Mouse (Mus musculus): Measurements from ENCODE around the gene Maml2. TPM values are rescaled to one million over a fixed set of nuclear protein-coding genes. Genes with fewer than 3 reads are reported as not detected.

Gene Maml2
- total RNA-seq, 2 experiments from 2014 or later, result 0.26 to 2.3 TPM

DNA sequence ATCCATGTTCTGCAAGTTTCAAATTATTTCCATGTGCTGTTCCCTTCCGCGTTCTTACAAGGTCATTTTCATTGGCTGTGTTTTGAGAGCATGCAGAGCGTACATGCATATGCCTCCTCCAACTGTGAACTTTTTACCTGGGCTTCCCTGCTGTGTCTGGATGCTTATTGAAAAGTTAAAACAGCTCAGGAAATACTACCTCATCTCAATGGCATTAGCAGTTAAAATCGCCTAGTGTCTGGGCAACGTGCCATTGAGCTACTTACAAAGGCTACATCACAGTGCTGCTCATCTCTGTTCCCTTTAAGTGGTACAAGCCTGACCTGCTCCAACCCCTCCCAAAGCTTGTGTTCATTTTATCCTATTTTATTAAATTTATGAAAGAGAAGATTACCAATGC lies 347.4 kb downstream of the Maml2 start:
- no peak for ATAC-seq (replicated peaks; ENCODE audit: poor library complexity, severe bottlenecking)

DNA sequence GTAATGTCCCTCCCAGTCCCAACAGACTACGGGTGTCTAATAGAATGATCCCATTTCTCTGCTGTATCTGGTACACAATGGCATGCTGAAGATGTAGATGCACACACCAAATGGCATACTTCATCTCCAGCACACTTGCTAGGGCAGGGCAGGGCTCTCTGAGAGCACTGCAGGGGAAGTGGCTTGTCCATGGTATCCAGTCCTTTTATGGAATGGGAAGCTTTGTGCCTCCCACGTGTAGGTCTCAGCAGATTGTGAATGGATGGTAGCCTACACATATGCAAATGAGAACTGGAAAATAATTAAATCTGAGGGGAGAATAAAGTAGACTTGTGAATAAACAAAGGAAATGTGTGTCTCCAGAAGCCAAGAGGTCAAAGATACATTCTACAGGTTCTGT lies 353.3 kb downstream of the Maml2 start:
- ATAC-seq (replicated peaks; ENCODE audit: poor library complexity, severe bottlenecking), result no peak

DNA sequence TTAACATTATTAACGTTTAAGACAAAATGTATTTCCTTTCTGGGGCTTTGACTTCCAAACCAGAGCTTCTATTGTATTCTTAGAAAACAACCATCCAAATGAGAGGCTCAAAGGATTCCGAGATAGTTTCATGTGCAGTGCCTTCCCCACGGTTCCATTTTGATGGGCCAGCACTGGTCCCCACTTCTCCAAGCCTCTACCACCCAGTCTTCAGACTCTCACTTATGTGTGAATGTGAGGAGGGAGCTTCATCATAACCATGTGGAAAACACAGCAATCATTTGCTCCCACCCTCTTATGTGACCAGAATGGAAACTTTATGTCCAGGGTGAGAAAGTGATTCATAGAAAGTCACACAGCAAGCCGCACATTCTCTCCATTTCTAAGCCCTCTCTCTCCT lies 354.1 kb downstream of the Maml2 start:
- no peak for ATAC-seq (replicated peaks; ENCODE audit: poor library complexity, severe bottlenecking)

DNA sequence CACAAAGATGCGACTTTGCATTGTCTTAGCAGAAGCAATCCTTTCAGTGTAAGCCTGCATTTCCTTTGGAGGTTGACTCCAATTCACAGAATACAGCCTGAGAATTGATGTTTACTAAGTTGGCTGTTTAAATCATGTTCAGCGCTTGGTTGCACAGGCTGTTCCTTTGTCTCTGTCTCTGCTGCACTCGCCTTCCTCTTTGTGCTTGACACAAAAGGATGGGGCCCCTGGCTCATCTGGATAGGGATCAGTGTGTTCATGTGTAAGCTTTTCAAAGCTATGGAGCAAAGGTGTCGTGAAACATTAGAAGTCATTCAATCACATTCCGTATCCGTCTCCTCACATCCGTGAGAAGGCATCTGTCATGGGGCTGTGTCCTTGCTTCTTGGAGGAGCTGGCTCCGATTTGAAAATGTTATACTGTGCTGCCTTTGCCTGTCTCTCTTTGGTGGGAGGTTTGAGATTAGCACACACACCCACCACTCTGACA lies 354.7 kb downstream of the Maml2 start:
- ATAC-seq (replicated peaks; ENCODE audit: poor library complexity, severe bottlenecking), result no peak

DNA sequence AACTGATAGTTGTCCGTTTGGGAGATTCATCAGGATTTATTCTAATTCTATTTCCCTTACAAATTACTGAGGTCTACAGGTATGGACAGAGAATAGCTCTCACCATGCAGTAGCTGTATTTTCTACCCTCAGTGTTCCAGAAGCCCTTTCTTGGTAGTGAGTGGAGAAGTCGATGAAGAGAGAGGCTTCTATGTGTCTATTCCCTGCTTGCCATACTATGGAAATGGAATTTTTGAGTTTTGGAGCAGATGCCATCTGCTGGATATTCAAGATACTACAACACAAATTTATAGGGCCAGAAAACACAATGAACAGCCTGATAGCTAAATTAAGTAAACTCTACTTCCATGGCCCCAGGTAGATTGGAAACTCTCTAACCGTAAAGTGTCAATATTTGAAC lies 355.2 kb downstream of the Maml2 start:
- peak; percentile 46 for ATAC-seq (replicated peaks; ENCODE audit: poor library complexity, severe bottlenecking)

DNA sequence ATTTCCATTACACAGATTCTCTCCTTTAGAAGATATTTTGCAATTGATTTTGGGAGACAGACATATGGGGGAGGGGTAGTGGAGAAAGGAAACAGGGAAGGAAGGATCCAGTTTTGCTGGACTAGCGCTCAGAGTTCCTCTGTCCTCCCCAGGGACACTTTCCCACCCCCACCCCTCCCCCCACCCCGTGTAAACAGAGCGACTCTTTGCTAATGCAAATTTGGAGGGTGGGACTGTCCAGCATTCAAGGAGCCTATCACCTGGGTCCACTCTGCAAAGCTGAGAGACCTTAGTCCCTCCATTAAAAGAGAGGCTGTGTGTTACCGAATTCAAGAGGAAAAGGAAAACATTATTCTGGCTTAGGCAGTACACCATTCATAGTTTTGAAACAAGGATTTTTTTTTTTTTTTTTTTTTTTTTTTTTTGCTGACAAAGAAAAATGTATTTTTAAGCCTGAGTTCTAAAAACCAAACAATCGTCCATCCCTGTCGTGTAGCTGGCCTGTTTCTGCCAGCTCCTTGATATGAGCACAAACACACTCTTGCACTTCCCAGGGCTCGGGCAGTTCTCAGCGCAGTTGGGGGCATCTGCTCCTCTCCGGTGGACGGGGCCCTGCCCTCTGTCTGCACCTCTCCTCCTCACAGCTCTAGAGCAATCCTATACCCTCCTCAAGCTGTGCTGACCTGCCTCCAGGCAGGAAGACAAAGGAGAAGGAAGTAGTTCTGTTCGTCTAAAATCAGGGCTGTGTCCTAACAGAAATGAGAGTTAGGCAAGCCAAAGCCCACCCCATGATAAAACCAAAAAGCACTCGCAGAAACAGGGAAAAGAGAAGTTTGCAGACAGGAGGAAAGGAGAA lies 364.2 kb downstream of the Maml2 start:
- ATAC-seq (replicated peaks; ENCODE audit: poor library complexity, severe bottlenecking), result peak; percentile 95

DNA sequence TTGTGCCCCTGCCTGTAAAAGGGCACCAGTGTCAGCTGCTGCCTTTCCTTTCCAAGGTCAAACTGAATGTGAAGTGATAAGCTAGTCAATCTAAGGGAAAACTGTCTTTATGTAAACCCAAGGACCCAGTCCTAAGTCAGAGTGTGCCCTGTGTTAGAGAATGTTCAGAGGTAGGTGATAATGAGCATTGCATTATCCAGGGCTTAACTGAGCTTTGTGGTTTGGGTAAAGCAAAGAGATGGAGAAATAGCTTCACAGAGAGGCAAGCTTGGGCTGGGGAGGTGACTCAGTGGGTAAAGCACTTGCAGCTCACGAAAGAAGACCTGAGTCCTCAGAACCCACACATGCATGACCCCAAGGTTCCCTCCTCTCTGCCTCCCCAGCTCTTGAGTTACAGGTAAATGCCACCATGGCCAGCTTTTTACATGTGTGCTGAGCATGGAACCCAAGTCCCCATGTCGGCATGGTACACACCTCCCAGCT lies 367.8 kb downstream of the Maml2 start:
- no peak for ATAC-seq (replicated peaks; ENCODE audit: poor library complexity, severe bottlenecking)

DNA sequence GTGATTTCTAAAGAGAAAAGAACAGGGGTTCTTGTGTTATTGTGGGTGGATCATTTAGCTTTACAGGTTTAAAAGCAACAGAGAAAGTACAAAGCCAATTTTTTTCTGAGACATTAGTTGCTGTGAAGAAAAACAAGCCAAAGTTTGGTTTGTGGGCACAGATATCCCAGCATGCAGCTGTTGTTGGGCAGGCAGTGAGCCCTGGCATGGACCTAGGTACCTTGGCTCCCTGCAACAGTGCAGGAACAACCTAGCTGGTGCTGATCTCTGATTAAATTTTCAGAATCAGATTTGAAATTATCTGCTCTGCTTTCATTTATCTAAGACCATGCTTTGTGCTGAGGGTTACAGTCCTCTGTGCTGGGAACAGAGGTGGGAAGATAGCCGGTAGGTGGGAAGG lies 370.2 kb downstream of the Maml2 start:
- ATAC-seq (replicated peaks; ENCODE audit: poor library complexity, severe bottlenecking), result no peak

DNA sequence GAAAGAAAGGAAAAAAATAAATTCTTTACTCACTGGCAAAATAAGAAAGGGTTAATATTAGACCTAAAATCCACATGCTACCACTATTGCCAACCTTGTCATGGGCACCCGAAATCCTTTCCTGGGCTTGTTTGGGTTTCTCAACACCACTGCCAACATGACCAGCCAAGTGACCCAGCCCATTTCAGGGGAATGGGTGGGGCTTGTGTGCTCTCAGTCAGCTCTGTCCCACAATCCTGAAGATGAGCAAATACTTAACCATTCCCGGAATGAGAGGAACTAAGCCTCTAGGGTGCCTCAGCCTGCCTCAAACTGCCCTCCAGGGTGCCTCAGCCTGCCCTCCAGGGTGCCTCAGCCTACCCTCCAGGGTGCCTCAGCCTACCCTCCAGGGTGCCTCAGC lies 371.0 kb downstream of the Maml2 start:
- ATAC-seq (replicated peaks; ENCODE audit: poor library complexity, severe bottlenecking), result peak; percentile 74

DNA sequence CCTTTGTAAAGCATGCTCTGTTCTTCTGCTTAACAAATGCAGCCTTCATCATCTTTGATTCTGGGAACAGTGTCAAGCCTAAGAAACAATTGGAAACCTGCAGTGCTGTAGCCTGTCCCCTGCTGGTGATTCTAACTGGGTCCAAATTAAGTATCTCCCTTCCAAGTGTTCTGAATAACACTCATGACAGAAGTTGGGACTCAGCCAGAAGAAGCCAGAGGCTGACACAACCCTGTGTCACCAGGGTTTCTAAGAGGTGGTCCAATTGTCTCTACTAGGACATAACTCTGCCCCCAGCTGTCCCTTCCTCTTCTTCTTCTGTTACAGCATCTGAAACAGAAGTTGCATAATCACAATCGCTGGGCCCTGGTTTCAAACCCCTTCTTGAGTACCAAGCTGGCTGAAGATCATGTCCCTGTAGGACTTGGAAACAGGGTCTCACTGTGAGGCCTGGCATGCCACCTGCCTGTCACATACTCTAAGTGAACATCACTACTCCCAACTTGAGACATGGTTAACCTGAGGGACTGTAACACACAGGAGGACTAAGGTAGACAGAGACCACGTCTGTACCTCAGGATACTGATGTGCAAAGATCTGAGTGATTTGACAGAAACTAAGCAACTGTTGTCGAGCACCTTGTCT lies 373.5 kb downstream of the Maml2 start:
- ATAC-seq (replicated peaks; ENCODE audit: poor library complexity, severe bottlenecking), result peak; percentile 91

DNA sequence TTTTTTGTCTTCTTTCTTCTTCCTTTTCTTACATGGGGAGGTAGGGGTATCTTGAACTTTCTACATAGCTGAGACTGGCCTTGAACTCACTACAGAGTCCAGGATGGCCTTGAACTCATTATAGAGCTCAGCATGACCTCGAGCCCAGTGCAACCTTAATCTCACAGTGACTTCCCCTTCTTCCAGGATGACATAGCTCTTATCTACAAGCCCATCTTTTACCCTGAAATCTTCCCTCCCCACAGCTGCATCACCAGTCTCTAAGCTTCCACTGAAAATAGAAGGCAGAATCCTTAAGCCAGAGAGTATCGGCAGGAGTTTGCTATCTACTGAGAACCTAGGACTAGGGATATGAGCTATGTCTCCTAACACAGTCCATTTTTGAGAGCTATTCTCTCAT lies 375.5 kb downstream of the Maml2 start:
- ATAC-seq (replicated peaks; ENCODE audit: poor library complexity, severe bottlenecking), result peak; percentile 28

DNA sequence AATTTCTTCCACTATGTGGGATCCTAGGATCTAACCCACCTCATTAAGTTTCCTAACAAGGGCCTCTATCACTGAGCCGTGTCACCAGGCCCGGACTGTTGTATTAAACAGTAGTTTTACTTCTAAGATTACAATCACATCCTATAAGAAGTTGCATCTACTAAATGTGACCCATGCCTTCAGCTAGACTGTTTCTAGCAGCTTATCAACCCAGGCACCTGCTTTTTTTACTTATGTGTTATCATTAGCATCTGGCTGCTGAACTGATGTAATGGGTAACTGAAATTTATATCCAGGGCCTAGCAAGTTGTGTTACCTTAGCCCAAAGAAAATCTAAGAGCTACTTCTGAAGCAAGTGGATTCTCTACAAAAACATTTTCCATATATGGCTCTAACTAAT lies 380.3 kb downstream of the Maml2 start:
- ATAC-seq (replicated peaks; ENCODE audit: poor library complexity, severe bottlenecking), result no peak

DNA sequence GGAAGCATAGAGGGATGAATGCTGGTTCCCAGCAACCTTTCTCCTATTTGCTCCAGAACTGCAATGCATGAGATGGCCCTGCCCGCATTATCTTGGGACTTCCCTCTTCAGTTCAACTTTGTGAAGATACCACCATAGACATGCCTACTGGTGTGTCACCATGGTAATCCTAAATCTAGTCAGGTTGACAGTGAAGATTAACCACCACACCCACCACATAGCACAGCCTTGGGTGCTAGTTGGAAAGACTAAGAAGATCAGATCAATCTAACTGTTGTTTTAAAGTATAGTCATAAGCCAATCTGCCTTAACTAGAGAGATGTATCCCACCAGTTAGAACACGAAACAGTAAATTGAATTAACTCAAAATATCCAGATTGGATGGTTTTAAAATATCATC lies 381.9 kb downstream of the Maml2 start:
- ATAC-seq (replicated peaks; ENCODE audit: poor library complexity, severe bottlenecking), result no peak

DNA sequence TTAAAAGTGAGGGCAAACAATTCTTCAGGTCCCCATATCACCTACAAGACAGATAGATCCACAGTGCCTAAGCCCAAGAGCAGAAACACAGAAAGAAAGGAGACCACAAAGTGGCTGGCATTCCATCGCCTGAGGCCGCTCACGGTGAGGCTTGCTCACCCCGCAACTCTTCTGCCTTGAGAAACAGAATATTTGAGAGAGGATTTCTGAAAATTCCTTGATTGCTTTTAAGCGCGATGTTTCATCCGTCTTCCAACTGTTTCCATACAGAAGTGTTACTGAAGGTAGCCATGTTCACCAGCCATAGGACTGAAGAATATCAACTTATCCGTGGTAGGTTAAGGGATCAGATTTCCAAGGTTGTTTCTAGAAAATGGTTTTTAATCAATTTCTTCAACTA lies 383.4 kb downstream of the Maml2 start:
- ATAC-seq (replicated peaks; ENCODE audit: poor library complexity, severe bottlenecking), result no peak

DNA sequence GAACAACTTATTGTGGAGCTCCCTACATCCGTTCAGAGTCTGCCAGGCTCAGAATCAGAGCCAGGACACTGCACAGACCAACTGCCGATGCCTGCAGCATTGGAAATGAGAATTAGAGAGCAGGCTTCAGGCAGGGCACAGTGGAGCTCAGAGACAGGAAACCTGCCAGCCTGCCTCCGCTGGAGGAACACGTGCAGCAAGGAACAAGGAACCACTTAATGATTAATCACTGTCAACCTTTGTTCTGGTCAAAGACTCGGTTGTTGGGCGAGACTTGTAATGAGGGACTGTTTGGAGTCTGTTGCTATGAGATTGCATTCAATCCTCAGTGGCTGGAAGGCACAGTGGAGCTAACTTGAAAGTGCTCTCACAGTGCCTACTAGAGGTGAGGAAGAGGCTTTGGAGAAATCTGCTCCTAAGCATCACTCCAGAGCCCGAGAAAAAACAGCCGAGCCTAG lies 383.9 kb downstream of the Maml2 start:
- peak; percentile 86 for ATAC-seq (replicated peaks; ENCODE audit: poor library complexity, severe bottlenecking)

DNA sequence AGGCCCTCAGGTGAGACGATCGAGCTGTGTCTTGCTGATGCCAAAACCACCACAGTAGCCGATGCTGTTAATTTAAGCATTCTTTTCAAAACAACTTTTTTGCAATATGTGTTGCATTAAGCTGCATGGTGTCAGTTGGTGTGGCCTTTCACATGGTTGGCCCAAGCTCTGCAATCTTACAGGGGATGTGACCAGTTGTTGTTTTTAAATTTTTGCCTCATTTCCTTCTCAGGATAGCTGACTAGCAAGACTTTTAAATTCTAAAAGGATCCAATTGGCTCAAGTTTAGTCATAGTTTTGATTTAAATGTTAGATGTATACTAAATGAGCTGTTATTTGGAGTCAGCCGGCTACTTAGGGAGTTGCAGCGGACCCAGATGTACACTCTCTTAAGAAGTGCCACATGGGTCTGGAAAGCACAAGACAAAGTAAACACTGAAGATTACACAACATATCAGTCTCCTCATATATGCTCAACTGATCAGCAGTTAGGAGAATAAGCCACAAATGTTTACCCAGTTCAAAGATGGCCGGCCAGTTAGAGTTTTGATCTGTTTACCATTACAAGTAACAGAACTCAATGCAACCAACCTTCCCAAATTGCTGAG lies 386.7 kb downstream of the Maml2 start:
- ATAC-seq (replicated peaks; ENCODE audit: poor library complexity, severe bottlenecking), result no peak

DNA sequence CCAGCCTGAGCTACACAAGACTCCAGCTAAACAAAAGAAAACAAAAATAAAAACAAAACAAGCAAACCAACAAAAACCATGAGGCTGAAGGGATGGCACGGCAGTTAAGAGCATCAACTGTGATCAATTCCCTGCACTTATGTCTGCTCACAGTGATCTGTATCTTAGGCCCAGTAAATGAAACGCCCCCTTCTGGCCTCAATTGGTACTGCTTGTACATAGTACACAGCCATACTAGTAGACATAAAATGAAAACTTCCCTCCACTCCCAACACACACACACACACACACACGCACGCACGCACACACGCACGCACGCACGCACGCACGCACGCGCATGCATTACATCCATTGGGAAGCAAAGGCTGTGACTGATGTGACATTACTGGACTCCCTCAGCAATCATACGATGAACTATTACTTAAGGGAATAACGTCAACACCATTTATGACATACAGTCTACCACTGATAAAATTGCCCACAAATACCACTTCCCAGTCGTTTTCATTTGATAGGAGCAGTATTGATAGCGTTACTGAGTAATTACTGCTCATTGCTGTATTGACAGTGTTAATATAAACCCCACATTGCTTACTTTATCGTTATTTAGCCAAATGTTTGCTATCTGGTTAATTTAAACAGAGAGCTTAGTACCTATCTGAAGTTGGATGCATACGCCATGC lies 389.4 kb downstream of the Maml2 start:
- peak; percentile 68 for ATAC-seq (replicated peaks; ENCODE audit: poor library complexity, severe bottlenecking)

DNA sequence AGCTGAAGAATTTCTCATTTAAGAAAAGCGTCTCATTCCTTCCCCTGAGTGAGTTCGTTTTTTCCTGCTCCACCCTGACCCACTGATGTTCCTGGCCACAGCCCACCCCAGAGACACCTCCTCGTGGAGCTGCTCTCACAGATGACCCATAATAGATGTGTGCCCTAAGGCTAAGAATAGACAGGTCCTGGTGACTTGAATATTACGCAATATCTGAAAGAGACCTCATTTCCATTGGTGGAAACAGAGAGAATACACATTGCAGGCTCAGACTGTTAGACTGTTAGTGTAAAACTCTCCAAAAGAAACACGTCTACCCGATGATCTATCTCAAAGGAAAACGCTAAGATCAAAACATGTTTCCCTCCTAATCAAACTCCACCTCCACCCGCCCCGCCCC lies 391.2 kb downstream of the Maml2 start:
- ATAC-seq (replicated peaks; ENCODE audit: poor library complexity, severe bottlenecking), result peak; percentile 63

DNA sequence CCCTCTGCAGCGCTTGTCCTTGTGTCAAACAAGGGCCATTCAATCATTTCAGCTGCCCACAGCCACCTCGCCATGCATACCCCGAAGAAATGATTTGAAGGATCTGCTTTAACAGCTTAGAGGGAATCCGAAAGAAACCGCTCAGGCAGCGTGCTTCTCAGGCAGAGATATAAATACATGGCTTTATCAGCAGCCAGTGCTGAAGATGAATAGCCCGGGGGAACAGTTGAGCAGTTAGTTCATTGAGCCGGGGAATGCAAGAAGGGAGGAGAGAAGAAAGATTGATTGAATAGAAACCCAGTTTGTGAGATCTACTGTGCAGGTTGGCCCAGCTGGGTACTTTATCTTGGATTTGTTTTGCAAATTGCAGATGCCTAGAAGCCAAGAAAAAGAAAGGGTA lies 392.6 kb downstream of the Maml2 start:
- ATAC-seq (replicated peaks; ENCODE audit: poor library complexity, severe bottlenecking), result no peak

DNA sequence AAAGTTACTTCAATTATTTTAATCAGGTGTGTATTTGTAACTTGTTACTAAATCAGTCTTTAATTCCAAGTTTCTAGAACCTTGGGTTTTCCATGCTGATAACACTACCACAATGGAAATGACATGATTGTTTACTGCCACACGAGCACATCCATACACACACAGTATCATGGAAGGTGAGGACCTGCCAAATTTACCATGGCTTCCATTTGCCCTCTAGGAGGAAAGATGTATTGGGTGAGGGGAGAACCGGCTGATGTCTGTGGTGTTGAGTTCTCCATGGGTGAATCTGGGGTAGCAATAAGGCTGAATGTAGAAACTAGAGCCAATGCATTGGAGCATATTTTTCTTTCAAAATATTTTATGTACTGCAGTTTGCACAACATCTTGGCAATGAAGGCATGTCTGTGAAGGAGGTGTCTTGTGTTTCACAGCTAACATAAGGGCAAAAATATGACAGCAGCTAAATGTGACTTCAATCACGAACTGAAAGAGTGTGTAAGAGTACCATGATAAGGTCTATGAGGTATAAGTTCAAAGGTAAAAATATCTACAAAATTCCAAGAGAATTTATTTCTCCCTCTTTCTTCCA lies 396.0 kb downstream of the Maml2 start:
- no peak for ATAC-seq (replicated peaks; ENCODE audit: poor library complexity, severe bottlenecking)
